Mouse (Mus musculus): Measurements from ENCODE around the gene Pla2g5.

Gene Pla2g5

DNA sequence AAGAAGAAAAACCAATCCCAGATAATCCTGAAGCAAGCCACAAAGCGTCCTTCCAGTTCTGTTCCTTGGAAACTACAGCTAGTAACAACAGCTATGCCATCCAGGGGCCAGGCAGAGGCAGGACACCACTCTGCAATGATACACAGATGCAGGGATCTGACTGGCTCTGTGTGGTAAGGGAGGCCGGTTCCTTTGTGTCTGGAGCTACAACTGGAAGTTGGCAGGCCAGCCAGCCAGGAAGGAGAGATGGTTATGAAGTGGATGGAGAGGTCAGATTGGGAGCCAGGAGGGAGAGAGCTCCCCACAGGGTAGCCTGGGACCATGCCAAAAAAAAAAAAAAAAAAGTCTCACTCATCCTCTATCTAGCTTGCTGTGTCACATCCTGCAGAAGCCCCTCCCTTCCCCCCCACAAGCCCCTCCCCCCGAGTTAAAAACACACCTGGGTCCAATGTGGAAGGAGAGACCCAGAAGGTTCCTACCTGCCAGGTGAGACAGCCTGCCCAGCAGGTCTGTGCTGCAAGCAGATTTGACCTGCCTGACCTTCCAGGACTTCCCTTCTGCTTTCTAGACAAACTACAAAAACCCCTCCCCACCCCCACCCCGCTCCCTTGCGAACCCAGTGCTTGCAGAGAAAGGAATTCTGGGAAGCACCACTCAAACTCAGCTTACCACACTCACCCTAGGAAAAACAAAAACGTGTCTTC, 66.6 kb downstream of the Pla2g5 start:
- no peak for DNase-seq

DNA sequence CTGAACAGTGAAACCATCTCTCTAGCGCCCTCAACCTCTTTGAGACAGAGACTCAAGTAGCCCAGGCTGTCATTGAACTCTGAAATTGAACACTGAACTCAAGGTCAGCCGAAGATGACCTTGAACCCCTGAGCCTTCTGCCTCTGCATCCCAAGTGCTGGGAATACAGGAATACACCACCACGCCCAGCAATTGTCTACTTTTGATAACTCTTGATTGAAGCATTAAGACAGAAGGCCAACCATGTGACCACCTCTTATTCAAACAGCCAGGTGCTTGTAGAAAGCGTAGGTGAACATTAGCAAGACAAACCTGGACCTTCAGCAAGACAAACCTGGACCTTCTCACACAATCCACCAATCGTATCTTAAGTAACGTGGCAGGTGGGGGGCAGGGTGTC, 68.9 kb downstream of the Pla2g5 start:
- DNase-seq, result no peak

- DNase-seq, result peak; percentile 67
These were observed 70.0 kb downstream of the Pla2g5 start for GRCm38 (mm10) chr4:138793276-138793675.

GRCm38 (mm10) chr4:138792599-138792998, 70.7 kb downstream of the Pla2g5 start:
- no peak for DNase-seq

DNA sequence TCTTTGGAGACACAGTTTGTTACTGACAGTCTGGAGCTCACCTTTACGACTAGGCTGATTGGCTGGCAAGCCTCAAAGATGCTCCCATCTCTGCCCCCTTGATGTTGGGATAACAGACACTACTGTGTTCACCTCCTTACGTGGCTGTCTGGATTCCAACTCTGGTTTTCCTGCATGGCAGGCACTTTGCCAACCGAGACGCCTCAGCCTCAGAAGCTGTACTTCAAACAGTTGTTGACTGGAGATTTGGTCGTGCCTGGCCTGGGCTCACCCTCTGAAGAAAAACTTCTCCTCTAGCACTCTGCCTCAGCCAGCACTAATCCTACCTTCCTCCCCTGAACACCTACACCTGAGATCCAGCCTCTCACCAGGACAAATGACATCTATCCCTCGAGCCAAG, 71.8 kb downstream of the Pla2g5 start:
- no peak for DNase-seq

DNA sequence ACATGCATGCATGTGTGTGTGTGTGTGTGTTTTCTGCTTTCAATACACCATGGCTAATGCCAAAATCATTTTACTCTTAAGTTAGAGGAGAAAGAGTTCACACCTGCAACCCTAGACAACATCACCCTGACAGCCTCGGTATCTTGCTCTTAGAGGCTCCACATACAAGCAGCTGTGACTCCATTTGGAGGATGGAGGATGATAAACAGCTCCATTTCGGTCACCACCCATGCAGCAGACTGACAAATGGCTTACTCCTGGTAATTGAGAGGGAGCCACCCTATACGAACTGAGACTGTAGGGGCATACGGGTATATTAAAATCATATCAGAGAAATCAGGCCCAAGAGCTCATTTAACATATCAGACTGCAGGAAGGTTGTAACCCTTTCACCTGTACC, 74.9 kb downstream of the Pla2g5 start:
- no peak for DNase-seq

DNA sequence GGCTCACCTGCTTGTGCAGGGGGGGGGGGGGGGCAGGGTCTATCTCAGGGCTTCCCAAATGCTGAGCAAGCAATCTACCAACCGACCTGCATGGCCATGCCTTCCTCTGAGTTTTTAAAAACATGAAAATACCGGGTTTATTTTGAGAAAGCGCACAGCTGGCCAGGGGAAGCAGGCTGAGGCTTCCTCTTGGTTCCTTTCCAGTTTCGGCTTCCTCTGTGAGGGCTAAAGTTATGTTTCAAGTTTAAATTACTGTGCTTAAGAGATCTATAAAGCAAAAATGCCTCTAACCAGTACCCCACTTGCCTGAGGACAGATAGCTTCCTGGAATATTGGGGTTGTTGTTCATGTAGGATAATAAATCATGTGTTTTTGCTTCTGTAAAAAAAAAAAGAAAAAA, 77.1 kb downstream of the Pla2g5 start:
- no peak for DNase-seq

- peak; percentile 14 for DNase-seq
These were observed 77.6 kb downstream of the Pla2g5 start for GRCm38 (mm10) chr4:138785721-138786120.

GRCm38 (mm10) chr4:138782098-138782497, 81.2 kb downstream of the Pla2g5 start:
- DNase-seq, result no peak

DNA sequence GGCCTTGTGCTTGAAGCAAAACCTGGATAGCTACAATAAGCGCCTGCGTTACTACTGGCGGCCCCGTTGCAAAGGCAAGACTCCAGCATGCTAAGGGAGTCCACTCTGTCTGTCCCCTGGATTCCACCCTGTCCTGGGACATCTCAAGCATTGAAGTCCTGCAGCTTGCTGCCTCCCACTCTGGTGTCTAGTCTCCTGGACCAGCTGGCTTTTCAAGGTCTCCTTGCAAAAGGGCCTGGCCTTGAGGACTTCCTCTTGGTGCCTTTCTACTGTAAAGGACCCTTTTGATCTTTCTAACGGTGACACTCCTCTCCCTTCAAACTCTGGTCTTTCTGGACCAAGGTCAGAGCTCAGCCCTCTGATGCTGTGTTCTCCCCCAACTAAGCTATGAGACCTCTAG, 83.0 kb downstream of the Pla2g5 start:
- DNase-seq, result no peak

- no peak for DNase-seq
These were observed 85.6 kb downstream of the Pla2g5 start for GRCm38 (mm10) chr4:138777417-138778407.

DNA sequence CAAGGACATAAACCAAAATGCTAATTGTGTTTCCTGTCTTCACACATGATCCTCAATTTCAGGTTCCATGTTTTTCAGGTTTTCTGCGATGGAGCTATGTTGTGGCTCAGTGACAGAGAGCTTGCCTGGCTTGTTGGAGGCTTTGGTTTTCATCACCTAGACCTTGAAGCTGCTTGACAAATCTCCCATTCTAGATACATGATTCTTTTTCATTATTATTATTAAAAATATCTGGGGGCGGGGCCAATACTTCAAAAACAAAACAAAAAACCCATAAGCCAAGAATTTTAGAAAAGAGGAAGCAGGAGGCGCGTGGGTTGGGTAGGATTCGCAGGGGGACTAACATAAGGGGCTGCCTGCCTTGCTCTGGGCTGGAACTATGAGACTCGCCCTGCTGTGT, 87.8 kb downstream of the Pla2g5 start, which contains the start of gene Pla2g2d:
Pla2g2d (plus strand) TSS at position 301 of the 400 bp plus-strand sequence.
- DNase-seq, result no peak

- DNase-seq, result no peak
These were observed 90.9 kb downstream of the Pla2g5 start for GRCm38 (mm10) chr4:138772386-138772785.

GRCm38 (mm10) chr4:138771970-138772369, 91.3 kb downstream of the Pla2g5 start:
- no peak for DNase-seq

DNA sequence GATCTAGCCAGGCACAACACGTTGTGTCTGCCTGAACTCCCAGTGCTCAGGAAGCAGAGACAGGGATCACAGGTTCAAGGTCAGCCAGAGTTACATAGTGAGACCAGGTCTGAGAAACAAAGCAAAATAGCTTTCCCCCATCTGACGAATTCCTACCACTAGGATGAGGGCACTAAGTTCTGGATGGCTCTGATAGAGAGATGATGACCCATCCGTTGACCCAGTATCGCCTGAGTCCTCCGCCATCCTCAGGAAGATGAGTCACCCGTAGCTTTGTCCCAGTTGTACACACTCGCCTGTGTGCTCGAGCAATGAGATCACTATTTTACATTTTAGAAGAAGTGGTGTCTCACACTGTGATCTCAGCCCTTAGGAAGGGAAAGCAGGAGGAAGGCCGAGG, 101.0 kb downstream of the Pla2g5 start:
- DNase-seq, result no peak

- DNase-seq, result no peak
These were observed 105.9 kb downstream of the Pla2g5 start, which contains the start of gene Pla2g2f for GRCm38 (mm10) chr4:138757416-138757815. Gene Pla2g2f, minus strand, starts transcription at chr4:138757626.

DNA sequence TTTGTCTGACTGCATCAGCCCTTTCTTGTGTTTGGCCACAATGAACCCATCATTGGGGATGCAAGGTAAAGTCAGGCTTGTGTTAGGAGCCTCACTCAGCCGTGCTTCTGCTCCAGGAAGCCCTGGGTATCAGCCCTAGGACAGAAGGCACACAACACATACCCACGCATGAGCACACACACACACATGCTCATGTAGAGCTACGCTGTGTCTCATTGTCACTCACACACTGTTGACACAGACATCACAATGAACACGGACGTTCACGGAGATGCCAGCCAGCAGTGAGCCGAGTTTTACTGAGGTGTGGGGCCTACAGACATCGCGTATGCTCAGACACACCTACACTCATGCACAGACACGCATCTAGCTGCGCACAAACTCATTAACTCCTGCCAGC, 107.3 kb downstream of the Pla2g5 start:
- DNase-seq, result no peak

DNA sequence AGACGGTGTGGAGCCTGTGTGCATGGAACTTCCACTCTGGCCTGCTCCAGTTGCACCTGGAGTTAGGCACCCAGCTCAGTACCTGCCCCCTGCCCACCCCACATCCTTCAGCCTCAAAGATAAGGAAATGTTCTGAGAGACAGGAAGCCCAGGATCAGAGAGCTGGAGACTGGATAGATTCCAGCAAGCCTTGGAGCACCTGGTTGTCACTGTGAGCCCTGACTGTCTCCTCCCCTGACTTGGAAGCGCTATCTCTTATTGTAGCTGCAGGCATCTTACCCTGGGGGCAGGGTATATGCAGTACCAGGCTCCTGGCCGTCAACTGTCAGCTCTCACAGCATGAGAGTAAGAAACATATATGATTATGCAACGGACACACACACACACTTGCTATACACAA, 107.8 kb downstream of the Pla2g5 start:
- DNase-seq, result no peak

DNA sequence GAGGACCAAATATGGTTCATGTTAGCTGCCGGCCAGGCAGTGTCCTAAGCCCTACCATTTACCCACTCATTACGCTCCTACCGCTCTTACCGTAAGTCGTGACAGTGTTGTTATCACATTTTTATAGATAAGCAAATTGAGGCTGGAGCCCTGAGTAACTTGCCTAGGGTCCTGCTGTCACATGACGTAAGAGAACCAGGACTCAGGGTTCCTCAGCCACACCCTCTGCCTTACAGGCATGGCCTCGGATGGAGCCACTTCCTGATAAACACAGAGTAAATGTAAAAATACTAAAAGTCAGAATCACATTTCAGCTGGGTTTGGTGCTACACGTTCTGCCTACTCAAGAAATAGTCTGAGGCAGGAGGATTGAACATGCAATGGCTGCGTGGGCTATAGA, 108.8 kb downstream of the Pla2g5 start:
- no peak for DNase-seq

DNA sequence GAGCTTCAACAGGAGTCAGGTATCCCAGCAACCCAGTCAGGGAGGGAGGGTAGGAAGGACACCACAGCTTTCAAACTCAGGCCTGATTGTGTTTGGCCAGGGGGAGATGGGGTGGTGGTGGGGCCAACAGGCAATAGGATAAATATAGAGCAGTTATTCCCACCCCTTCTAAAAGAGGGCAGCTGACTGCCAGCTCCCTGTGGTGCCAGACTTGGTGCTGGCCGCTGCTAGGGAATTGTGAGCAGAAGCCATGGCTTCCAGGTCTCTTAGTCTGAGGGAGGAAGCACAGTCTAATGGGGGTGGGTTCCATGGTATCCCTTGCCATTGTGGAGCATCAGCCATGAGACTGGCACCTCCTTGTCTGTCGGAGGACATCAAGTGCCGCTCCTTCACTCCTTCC, 109.7 kb downstream of the Pla2g5 start:
- DNase-seq, result no peak

- no peak for DNase-seq
These were observed 110.7 kb downstream of the Pla2g5 start for GRCm38 (mm10) chr4:138752603-138753002.

All from thymus, postnatal 4 days (tissue).